Mouse (Mus musculus): ENCODE measurements around the gene Top1.

Gene Top1

GRCm38 (mm10) chr2:160722714-160723113 lies 77.0 kb downstream of the Top1 start:
- no peak for DNase-seq

- DNase-seq, result no peak
Observed at GRCm38 (mm10) chr2:160723613-160724375, 78.1 kb downstream of the Top1 start.

GRCm38 (mm10) chr2:160724536-160724935 lies 78.8 kb downstream of the Top1 start:
- DNase-seq, result no peak

GRCm38 (mm10) chr2:160725877-160726864 lies 80.5 kb downstream of the Top1 start:
- no peak for DNase-seq

- no peak for DNase-seq
Observed at GRCm38 (mm10) chr2:160728972-160729371, 83.3 kb downstream of the Top1 start.

GRCm38 (mm10) chr2:160729436-160729835 lies 83.7 kb downstream of the Top1 start:
- DNase-seq, result no peak

GRCm38 (mm10) chr2:160729851-160730796 lies 84.4 kb downstream of the Top1 start:
- DNase-seq, result no peak

- DNase-seq, result no peak
Observed at GRCm38 (mm10) chr2:160730797-160731116, 85.1 kb downstream of the Top1 start.

GRCm38 (mm10) chr2:160731117-160731838 lies 85.6 kb downstream of the Top1 start, which contains the start of gene Plcg1:
Plcg1 (plus strand) TSS chr2:160731300.
- peak; percentile 93 for DNase-seq

- DNase-seq, result peak; percentile 70
Observed at GRCm38 (mm10) chr2:160731839-160732261, 86.2 kb downstream of the Top1 start.

- no peak for DNase-seq
Observed at GRCm38 (mm10) chr2:160732420-160732995, 86.8 kb downstream of the Top1 start.

- DNase-seq, result no peak
Observed at GRCm38 (mm10) chr2:160733131-160733531, 87.4 kb downstream of the Top1 start.

- no peak for DNase-seq
Observed at GRCm38 (mm10) chr2:160734331-160734730, 88.6 kb downstream of the Top1 start.

GRCm38 (mm10) chr2:160735706-160736310 lies 90.1 kb downstream of the Top1 start:
- DNase-seq, result no peak

GRCm38 (mm10) chr2:160736466-160736865 lies 90.8 kb downstream of the Top1 start:
- DNase-seq, result no peak

- no peak for DNase-seq
Observed at GRCm38 (mm10) chr2:160738354-160738753, 92.7 kb downstream of the Top1 start.

- DNase-seq, result no peak
Observed at GRCm38 (mm10) chr2:160739647-160740356, 94.1 kb downstream of the Top1 start.

- DNase-seq, result peak; percentile 28
Observed at GRCm38 (mm10) chr2:160740521-160741156, 95.0 kb downstream of the Top1 start.

- DNase-seq, result no peak
Observed at GRCm38 (mm10) chr2:160741580-160741979, 95.9 kb downstream of the Top1 start.

- no peak for DNase-seq
Observed at GRCm38 (mm10) chr2:160742161-160742609, 96.5 kb downstream of the Top1 start.

Measured in cerebellum, adult 11 months (tissue).